Mouse (Mus musculus) brain, embryonic 18.5 days (tissue): Measurements from ENCODE around the gene Gid8.
"Not testable (repeated sequence)": the region's sequence is repeated elsewhere in the genome, so short reads cannot be mapped to it uniquely, and the experiment has no call there.

Source experiments
- DNase-seq: peaks from one replicate; pipeline ENCODE4 v3.0.0-alpha.2; 2012; ENCODE audit warnings: low read depth, low spot score

The Gid8 gene

DNA sequence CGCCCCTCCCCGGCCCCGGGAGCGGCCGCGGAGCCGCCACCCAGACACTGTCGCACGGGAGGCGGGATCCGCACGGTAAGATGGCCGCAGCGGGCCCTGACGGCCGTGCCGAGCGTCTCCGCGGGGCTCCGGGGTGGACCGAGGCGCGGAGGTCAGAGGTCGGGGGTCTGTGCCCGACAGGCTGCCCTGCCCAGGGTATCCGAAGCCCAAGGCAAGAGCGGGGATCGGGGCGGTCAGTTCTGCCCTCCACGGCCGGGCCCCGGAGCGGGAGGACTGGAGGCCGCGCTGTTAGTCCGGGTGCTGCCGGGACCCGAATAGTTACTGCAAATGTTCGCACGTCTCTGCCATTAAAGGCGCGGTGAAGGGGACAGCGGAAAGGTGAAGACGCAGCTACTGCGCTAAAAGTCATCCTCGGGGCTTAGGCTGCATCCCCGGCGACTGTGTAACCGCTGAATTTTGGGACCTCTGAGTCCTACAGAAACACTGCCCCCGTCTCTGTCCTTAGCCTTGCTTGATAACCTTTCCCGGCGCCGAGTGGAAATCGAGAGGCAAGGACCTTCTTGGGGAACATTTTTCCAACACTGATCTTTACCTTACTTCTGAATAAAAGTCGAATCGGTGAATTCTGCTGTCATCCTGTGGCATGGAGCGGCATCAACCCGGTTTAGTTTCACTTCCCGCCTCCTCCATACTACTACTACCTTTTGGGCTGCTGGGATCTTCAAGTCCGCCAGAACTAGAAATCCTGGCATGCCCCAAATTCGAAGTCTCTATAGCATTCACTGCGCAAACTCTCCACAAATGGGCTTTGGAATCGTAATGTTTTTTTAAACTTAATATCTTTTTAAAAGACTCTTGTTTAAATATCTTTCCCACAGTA is 599 bp downstream of the Gid8 start:
- DNase-seq = no peak

DNA sequence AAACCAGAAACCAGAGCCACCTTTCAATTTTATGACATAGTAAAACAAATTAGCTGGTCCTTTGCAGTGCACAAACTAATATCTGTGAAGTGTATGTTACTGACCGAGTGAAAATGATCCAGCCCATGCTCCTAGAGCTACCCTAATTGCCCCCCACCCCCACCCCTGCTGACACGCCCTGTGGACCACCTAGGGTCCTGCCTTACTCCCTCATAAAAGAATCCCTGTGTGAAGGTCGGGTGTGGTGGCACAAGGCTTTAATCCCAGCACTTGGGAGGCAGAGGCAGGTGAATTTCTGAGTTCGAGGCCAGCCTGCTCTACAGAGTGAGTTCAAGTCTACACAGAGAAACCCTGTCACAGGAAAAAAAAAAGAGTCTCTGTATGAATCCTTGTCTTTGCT is 1.6 kb downstream of the Gid8 start:
- DNase-seq = no peak

DNA sequence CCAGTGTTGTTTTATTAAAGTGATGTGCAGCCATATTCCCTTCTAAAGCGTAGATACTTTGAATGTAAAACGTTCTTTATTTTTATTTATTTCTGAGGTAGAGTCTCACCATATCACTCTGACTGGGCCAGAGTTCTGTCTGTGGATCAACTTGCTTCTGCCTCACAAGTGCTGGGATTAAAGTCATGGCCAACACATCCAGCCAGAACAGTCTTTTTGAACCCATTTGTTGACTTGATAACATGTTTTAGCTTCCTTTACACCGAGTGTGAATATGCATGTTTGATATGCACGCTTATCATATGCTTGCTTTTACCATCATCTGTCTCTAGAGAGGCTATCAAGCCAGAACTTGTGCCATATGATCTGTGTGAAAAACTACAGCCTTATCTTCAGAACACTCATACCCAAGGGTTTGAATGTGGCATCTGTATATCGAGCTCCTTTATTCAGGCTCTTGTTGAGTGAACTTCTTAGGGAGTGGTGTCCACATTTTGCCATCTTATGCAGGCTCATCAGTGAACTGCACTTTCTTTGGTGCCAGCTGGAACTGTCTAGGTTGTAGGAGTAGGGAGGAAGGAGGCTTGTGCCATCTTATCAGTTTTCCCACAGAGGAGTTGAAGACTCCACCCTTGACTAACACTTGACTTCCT is 2.2 kb downstream of the Gid8 start:
- DNase-seq = no peak

DNA sequence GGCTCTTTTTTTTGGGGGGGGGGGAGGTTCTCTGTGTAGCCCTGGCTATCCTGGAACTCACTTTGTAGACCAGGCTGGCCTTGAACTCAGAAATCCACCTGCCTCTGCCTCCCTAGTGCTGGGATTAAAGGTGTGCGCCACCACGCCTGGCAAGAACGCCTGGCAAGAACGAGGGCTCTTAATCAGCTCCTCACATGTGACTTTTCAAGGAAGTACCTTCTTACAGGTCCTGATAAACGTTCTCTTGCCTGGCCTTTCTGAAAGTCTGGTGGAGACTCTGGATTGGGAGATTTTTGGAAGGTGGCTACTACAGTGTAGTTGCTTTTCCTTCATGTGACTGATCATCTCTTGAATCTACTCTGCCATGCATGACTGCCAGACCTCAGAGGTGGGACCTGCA is 12.8 kb downstream of the Gid8 start:
- not testable (repeated sequence) for DNase-seq

DNA sequence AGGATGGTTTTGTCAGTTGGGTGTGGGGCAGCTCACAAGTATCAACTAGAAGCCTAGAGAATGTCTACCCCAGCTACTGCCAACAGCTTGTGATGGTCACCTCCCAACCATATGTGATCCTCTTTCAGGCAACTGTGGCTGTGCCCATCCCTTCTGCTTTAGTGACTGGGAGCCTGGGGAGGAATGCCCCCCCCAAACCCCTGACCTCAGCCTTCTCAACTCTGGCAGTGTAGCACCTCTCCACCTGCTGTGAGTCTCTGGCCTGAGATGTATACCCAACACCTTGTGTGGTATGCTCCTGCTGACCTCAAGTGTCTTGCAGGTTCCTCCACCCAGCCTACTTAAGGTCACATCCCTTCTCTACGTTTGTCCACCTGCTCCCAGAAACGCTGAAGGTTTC is 13.9 kb downstream of the Gid8 start:
- no peak for DNase-seq

DNA sequence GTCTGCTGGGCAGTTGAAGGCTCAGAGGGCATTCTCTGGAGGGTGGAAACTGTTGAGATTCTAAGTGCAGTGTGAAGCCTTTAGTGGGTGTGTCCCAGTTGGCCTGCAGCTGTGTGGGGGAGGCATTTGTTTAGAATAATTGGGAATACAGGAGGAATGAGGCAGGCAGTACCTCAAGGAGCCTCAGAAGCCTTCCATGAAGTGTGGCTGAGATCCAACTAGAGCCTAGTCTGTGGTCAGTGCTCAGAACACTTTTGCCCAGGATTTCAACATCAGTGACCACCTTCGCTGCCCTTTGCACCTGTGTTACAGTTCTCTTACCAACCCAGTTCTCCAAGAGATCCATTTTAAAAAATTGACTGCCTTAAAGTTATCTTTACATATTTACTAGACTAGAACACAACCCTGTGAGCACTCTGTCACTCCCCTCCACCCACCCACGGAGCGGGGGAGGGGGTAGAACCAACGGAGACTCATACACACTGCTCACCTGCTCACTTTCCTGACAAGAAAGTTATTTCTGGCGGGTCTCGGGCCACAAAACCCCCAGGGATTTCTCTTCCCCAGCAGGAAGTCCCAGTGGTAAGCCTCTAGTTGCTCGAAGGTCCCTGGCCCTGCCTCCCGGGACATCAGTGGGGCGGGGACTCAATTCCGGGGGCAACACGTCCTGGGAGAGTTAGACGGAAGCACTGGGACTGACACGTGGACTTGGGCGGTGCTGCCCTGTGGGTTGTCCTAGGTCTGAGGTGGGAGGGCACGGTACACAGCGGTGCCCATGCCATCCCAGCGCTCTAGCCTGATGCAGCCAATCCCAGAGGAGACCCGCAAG is 14.9 kb downstream of the Gid8 start, which contains the start of gene Slc17a9:
Gene Slc17a9, plus strand, starts transcription at position 679 of the 829 bp plus-strand sequence.
- no peak for DNase-seq

DNA sequence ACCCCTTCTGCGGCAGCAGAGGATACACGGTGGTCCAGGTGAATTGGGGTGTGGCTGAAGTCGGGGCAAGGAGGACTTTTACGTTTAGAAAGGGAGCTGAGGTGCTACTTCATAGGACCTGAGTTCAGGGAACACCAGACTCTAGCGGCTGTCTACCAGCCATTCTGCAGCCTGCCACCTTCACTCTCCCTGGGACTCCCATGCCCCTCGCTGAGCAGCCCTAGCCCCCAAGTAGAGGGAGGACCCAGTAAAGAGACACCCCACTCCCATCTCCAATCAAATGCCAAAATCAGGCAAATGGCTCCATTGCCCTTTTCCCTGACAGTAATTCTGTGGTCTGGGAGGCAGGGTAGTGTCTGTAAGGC is 15.5 kb downstream of the Gid8 start:
- DNase-seq = no peak

DNA sequence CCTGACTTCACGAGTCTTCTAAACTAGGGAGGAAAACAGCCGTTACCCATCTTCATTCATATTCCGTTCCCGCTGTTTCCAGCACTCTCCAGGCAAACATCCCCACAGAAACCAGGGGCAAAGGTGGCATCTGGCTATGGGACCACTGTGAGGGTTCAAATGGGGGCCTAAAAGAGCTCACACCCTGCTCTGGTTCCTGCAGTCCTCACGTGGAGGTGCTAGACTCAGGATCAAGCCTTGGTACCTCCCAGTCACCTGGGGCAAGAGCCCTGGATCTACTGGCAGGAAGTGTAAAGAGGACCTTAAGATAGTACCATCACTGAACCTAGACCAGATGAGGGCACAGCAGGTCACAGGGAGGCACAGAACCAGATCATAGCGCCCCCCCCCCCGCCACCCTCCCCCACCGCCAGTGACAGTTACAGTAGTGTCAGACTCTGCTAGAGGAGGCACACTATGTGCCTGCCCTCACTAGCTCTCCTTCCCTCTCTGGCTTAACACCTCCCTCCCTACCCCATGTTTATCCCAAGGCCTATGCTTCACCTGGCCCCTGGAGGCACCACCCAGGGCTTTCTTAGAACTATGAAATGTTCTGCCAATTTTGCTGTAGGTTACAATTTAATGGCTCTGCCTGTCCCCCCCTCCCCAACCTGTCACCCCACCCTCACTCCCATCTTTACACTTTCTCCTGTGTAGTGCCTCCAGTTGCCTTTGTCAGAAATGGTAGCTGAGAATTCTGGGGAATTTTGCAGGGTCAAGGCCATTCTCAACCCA is 16.1 kb downstream of the Gid8 start:
- DNase-seq = no peak

DNA sequence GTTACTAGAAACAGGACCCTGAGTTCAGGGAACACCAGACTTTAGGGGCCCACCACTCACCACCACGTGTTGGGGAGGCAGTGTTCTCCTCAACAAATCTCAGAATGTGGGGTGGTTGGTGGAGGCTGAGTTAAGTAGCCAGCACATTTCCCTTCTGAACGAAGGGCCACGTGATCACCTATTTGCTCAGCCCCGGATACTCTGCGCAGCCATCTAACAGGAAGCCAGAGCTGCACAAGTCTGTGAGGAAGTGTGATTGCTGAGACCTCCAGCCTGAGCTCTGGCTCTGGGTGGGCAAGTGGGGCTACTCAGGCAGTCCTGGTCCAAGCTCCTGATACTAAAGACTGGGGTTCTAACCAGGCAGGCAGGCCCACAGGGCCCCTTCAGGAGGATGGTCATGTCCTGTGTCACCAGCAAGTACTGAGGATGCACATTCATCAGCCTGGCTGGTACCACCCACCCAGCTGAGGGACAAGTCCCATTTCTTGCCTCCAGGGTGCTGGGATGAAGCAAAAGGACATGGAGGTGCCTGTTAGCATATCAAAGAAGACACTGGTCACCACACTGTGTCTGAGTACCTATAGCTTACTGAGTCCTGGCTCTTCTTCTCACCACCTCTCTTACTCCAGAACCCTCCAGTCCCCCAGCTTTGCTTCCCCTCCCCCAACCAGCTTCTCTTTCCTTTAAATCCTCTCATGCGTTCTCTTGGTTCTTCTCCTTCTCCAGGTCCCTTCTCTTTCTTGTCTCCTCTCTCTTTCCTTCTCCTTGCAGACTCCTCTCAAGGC is 16.9 kb downstream of the Gid8 start:
- DNase-seq = no peak

DNA sequence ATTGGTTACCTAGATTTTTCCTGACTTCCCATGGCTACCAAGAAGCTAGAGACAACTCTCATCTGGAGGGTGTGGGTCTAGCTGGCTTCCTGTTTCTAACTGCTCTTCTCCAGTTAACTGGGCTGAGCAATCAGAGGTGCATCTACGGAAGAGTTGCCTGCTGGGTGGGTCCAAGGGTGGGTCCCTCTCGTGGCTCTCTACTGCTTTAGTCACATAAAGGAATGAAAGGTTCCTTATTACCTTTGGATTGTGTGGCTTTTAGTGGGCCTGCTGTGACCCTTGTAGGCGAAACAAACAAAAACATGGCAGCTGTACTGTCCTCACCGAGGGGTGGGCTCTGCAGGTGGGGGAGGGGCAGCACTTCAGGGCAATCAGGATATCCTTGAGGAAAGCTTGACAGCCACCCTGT is 17.7 kb downstream of the Gid8 start:
- no peak for DNase-seq

DNA sequence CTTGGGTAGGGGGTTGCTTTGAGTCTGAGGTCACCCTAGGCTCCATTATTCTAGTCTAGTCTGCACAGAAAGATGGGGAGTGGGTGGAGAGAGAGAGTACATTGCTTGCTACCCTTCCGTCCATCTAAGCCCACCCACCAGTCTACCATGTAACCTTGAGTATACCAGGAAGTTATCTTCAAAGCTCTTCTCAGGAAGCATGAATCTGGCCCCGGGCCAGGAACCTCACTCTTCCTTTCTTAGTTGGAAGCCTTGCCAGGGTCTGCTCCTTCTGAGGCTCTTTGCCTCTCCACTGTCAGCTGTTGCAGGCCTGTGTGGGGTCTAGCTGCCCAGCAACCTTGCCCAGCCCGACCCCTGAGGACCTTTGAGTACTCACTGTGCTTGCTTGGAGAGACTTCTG is 21.1 kb downstream of the Gid8 start:
- no peak for DNase-seq

DNA sequence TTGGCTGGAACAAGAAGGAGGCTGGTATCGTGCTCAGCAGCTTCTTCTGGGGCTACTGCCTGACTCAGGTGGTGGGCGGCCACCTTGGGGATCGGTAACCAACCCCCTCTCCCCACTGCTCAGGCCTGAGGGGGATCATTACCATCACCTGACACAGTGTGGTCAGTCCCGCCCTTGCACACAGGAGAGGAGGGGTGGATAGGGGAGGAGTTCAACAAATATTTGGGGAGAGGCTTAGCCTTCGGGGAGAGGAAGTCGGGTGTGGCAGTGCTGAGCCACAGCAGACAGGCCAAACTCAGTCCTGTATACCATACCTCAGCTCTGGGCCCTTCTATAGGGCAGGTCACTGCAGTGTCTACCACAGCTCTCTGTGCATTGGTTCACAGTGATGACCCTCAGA is 22.1 kb downstream of the Gid8 start:
- DNase-seq = no peak

DNA sequence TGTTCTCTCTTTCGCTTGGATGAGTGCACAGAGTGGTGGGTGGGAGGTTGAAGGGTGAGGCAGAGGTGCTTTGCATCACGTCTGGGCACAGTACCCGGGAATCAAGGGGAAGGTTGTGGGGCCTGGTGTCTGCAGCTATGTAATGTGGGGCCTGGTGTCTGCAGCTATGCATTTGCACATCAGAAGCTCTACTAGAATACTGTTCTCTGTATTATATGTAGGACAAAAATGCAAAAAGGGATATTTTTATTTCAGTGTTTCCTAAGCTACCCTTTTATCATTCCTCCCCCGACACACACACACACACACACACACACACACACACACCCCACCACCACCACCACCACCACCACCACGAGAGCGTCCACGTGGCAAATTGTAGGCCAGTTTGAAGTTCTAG is 25.3 kb downstream of the Gid8 start:
- DNase-seq = no peak

DNA sequence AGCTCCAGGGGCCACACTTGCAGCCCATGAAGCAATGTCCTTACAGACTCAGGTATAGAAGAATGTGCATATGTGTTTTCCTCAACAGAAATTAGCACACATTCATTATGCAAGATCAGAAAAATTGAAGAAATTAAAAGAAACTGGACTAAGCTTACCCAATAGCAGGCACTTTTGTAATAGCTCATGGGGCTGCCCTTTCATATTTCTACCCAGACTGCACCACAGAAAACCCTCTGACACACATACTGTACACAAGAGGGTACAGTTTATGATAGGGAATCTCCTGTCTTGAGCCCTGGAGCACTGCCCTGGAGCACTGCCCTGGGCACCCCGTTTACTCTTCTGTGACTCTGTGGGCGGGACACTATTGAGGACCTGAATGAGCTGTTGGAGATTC is 28.1 kb downstream of the Gid8 start:
- no peak for DNase-seq

DNA sequence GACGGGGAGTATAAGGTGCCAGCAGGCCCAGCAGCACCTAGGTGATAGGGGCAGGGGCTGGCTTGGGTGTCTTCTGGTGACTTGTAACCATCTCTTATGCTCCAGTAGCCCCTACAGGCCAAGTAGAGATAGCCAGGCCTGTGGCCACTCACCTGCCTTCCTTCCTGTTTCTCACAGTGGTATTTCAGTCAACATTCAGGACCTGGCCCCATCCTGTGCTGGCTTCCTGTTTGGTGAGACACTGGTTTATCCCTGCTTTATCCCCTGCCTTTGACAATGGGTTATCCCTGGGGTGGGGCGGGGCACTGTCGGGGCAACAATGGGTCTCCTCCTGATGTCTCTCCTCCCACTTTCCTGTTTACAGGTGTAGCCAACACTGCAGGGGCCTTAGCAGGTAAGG is 30.4 kb downstream of the Gid8 start:
- no peak for DNase-seq

DNA sequence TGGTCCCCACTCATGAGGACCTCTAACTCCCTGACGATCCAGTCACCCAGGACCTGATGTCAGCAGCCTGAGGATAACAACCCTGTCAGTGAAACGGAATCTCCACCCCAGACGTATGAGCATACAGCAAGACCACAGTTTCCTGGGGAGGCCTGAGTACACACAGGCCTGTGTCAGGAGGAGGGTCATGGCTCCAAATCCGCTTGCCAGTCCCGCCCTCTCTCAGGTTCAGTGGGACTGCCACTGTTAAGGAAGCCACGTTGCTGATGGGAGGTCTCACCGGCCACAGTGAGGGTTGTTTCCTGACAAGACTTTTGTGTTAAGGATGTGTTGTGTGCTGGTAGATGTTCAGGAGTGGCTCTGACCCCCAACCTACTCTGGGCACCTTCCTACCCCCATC is 31.5 kb downstream of the Gid8 start:
- DNase-seq = no peak

DNA sequence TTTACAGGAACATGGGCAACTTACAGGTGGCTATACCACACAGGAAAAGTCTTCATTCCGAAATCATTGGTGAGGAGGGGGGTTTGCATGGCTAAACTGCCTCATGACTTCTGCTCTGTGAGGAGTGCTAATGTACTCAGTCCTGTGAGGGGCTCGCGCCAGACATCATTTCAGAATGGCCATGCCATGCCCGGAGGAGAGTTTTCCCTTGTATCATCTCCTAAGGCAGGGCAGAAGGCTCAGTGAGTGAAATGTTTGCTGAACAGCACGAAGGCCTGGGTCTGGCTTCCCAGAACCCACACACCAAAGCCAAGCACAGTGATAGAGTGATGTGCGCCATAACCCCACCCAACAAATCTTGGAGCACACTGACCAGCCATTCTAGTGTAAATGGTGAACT is 32.9 kb downstream of the Gid8 start:
- DNase-seq = no peak

DNA sequence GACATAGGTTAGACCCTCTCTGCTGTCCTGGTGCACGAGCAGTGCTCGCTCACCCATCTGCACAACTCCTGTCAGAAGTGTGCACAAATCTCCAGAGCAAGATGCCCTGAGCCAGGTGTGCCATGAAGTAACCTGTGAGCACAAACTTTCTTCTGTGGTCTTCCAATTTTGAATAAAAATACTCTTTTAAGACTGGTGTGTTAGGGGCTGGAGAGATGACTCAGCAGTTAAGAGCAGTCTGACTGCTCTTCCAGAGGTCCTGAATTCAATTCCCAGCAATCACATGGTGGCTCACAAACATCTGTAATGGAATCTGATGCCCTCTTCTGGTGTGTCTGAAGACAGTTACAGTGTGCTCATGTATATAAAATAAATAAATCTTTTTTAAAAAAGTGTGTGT is 33.4 kb downstream of the Gid8 start:
- no peak for DNase-seq

DNA sequence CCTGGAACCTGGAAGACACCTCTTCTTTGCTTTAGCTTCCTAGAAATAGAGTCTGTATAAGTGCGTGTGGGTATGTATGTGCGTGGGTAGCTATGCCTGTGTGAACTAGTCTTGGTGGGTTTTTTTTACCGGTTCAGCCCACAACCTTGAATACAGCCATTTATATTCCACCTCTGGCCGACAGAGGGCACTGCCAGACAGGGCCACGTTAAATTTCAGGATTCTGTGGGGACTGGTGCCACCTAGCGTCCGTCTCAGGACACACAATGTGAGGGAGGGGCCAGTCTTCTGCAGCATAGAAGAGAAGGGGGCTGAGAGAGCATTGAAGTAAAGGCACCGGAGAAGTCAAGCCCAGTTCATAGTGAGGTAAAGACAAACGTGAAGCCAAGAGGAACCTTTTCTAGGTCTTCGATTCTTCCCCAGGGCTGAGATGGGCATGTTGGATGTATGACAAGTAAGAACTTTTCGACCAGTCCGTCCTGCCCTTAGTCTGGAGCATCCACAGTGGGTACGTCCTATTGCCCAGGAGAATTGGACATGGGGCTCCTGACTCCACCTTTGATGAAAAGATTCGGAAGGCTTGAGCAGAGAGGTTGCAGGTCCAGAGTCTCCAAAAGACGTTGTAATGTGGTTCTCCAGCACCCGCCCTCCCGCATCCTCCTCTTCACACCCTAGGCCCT is 35.5 kb downstream of the Gid8 start:
- peak; percentile 52 for DNase-seq

DNA sequence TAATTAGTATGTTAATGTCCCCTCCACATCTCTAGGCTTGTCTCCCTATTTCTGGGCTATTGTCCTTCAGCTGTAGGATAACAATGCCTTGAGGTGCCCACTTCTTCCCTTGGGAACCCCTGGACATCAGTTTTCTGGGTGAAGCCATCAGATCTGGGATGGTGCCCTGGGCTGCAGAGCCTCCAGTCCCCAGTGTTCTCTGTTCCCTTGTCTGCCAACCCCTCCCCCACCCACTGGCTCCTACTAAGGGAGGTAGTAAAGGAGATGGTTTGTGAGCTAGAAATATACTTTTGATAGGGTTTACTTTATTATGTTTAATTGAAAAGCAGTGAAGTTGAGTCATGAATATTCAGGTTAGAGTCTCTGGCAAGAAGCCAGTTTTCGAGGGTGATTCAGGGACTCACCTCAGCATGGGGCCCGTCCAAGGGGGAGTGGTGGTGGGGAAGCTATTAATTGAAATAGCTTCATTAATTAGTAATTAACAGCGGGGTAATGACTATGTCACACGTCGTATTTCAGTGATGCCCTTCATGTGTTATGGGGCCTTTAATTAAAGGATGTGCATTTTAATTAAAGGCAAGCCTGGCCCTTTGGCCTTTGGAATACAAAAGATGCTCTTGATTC is 36.8 kb downstream of the Gid8 start:
- no peak for DNase-seq
